Mouse (Mus musculus): Measurements from ENCODE around the gene Gm37240. TPM values are rescaled to one million over a fixed set of nuclear protein-coding genes. Genes with fewer than 3 reads are reported as not detected.
A peak's percentile ranks its signal among the peaks of the same experiment; 100 is the strongest.

Gm37240 gene
- polyA plus RNA-seq, 1 experiment, result 1.9 TPM

- Histone ChIP-seq H3K4me3 (ENCODE audit: insufficient read depth, low read length) (no peak overlapping the region), H3K4me1 (ENCODE audit: control insufficient read depth, insufficient read depth, low read length) (no peaks in the 10 kb centered on the region; the same call in 1 of the 2 replicates), H3K27ac (ENCODE audit: insufficient read depth, low read length) (no peak overlapping the region)
- TF ChIP-seq CTCF (IDR thresholded peaks at IDR 0.05; ENCODE audit: borderline replicate concordance, insufficient read depth, low read length) (no peak), POLR2A (IDR thresholded peaks at IDR 0.05; ENCODE audit: low read depth, low read length) (no peak)
Measured at GRCm38 (mm10) chr3:84829366-84829765, 1058.0 kb downstream of the Gm37240 start.

GRCm38 (mm10) chr3:84827617-84828016 lies 1059.7 kb downstream of the Gm37240 start:
- TF ChIP-seq POLR2A (IDR thresholded peaks at IDR 0.05; ENCODE audit: low read depth, low read length) (no peak), CTCF (IDR thresholded peaks at IDR 0.05; ENCODE audit: borderline replicate concordance, insufficient read depth, low read length) (no peak)
- Histone ChIP-seq H3K4me1 (ENCODE audit: control insufficient read depth, insufficient read depth, low read length) (no peaks in the 10 kb centered on the region; the same call in 1 of the 2 replicates), H3K27ac (ENCODE audit: insufficient read depth, low read length) (no peak overlapping the region)

GRCm38 (mm10) chr3:84826938-84827337 lies 1060.4 kb downstream of the Gm37240 start:
- Histone ChIP-seq H3K27ac (ENCODE audit: insufficient read depth, low read length) (no peak overlapping the region), H3K4me3 (ENCODE audit: insufficient read depth, low read length) (no peak overlapping the region), H3K4me1 (ENCODE audit: control insufficient read depth, insufficient read depth, low read length) (no peaks in the 10 kb centered on the region; the same call in 1 of the 2 replicates)
- TF ChIP-seq CTCF (IDR thresholded peaks at IDR 0.05; ENCODE audit: borderline replicate concordance, insufficient read depth, low read length) (no peak), POLR2A (IDR thresholded peaks at IDR 0.05; ENCODE audit: low read depth, low read length) (no peak)

More at GRCm38 (mm10) chr3:84827617-84828016, 1059.7 kb downstream of the Gm37240 start:
- no peak overlapping the region for H3K4me3 ChIP-seq (ENCODE audit: insufficient read depth, low read length)

- Histone ChIP-seq H3K27ac (ENCODE audit: insufficient read depth, low read length) (no peak overlapping the region), H3K4me1 (ENCODE audit: control insufficient read depth, insufficient read depth, low read length) (no peaks in the 10 kb centered on the region; the same call in 1 of the 2 replicates), H3K4me3 (ENCODE audit: insufficient read depth, low read length) (no peak overlapping the region)
- TF ChIP-seq POLR2A (IDR thresholded peaks at IDR 0.05; ENCODE audit: low read depth, low read length) (no peak), CTCF (IDR thresholded peaks at IDR 0.05; ENCODE audit: borderline replicate concordance, insufficient read depth, low read length) (no peak)
Measured at GRCm38 (mm10) chr3:84826405-84826804, 1060.9 kb downstream of the Gm37240 start.

- Histone ChIP-seq H3K4me3 (ENCODE audit: insufficient read depth, low read length) (no peak overlapping the region), H3K27ac (ENCODE audit: insufficient read depth, low read length) (no peak overlapping the region), H3K4me1 (ENCODE audit: control insufficient read depth, insufficient read depth, low read length) (no peaks in the 10 kb centered on the region; the same call in 1 of the 2 replicates)
- TF ChIP-seq POLR2A (IDR thresholded peaks at IDR 0.05; ENCODE audit: low read depth, low read length) (no peak), CTCF (IDR thresholded peaks at IDR 0.05; ENCODE audit: borderline replicate concordance, insufficient read depth, low read length) (no peak)
Measured at GRCm38 (mm10) chr3:84825990-84826389, 1061.3 kb downstream of the Gm37240 start.

- TF ChIP-seq POLR2A (IDR thresholded peaks at IDR 0.05; ENCODE audit: low read depth, low read length) (no peak), CTCF (IDR thresholded peaks at IDR 0.05; ENCODE audit: borderline replicate concordance, insufficient read depth, low read length) (no peak)
- H3K4me1 ChIP-seq (ENCODE audit: control insufficient read depth, insufficient read depth, low read length), result no peaks in the 10 kb centered on the region
- H3K27ac ChIP-seq (ENCODE audit: insufficient read depth, low read length), result no peak overlapping the region
- no peak overlapping the region for H3K4me3 ChIP-seq (ENCODE audit: insufficient read depth, low read length)
Measured at GRCm38 (mm10) chr3:84820654-84821201, 1066.6 kb downstream of the Gm37240 start.

- no peak for TF ChIP-seq POLR2A (IDR thresholded peaks at IDR 0.05; ENCODE audit: low read depth, low read length)
- no peak for TF ChIP-seq CTCF (IDR thresholded peaks at IDR 0.05; ENCODE audit: borderline replicate concordance, insufficient read depth, low read length)
- Histone ChIP-seq H3K4me3 (ENCODE audit: insufficient read depth, low read length) (no peak overlapping the region), H3K4me1 (ENCODE audit: control insufficient read depth, insufficient read depth, low read length) (peaks cover 4% of the 10 kb centered on the region; the same call in 1 of the 2 replicates), H3K27ac (ENCODE audit: insufficient read depth, low read length) (no peak overlapping the region)
Measured at GRCm38 (mm10) chr3:84816951-84817350, 1070.4 kb downstream of the Gm37240 start.

- Histone ChIP-seq H3K4me1 (ENCODE audit: control insufficient read depth, insufficient read depth, low read length) (peaks cover 4% of the 10 kb centered on the region; the same call in 1 of the 2 replicates), H3K27ac (ENCODE audit: insufficient read depth, low read length) (no peak overlapping the region), H3K4me3 (ENCODE audit: insufficient read depth, low read length) (peak overlapping the region; percentile 73)
- TF ChIP-seq POLR2A (IDR thresholded peaks at IDR 0.05; ENCODE audit: low read depth, low read length) (no peak), CTCF (IDR thresholded peaks at IDR 0.05; ENCODE audit: borderline replicate concordance, insufficient read depth, low read length) (no peak)
Measured at GRCm38 (mm10) chr3:84815461-84815860, 1071.9 kb downstream of the Gm37240 start.

GRCm38 (mm10) chr3:84814762-84815381 lies 1072.4 kb downstream of the Gm37240 start, which contains the start of gene Fbxw7:
TSS of gene Fbxw7 (plus strand) at chr3:84815268.
- peak within 1 kb of the TSS; percentile 79 for H3K4me3 ChIP-seq (ENCODE audit: insufficient read depth, low read length)
- TF ChIP-seq POLR2A (IDR thresholded peaks at IDR 0.05; ENCODE audit: low read depth, low read length) (no peak), CTCF (IDR thresholded peaks at IDR 0.05; ENCODE audit: borderline replicate concordance, insufficient read depth, low read length) (no peak)
- peak within 1 kb of the TSS; percentile 71 for H3K27ac ChIP-seq (ENCODE audit: insufficient read depth, low read length)
- H3K4me1 ChIP-seq (ENCODE audit: control insufficient read depth, insufficient read depth, low read length), result peaks cover 4% of the 10 kb centered on the region; the same call in 1 of the 2 replicates

GRCm38 (mm10) chr3:84814157-84814761 lies 1073.1 kb downstream of the Gm37240 start:
- Histone ChIP-seq H3K4me3 (ENCODE audit: insufficient read depth, low read length) (peak overlapping the region; percentile 79), H3K4me1 (ENCODE audit: control insufficient read depth, insufficient read depth, low read length) (peaks cover 4% of the 10 kb centered on the region; the same call in 1 of the 2 replicates), H3K27ac (ENCODE audit: insufficient read depth, low read length) (peak overlapping the region; percentile 71)
- TF ChIP-seq POLR2A (IDR thresholded peaks at IDR 0.05; ENCODE audit: low read depth, low read length), result peak; percentile 78
- no peak for TF ChIP-seq CTCF (IDR thresholded peaks at IDR 0.05; ENCODE audit: borderline replicate concordance, insufficient read depth, low read length)
